Mouse (Mus musculus) kidney, adult 2 months (tissue): Measurements from ENCODE around the gene Slc16a14. TPM values are rescaled to one million over a fixed set of nuclear protein-coding genes. Genes with fewer than 3 reads are reported as not detected.

ENCODE experiments used
- DNase-seq: peaks from one replicate; pipeline ENCODE4 v3.0.0; 2021
- H3K27ac ChIP-seq: fragments of 200-500 bp; 2 replicates; pipeline ENCODE4 v1.5.1; 2012; ENCODE audit warnings: low read depth, low read length, control low read depth, inconsistent platforms; ENCODE audit not compliant: insufficient read depth
- H3K27me3 ChIP-seq: fragments of 200-500 bp; replicated peaks from 2 replicates; pipeline ENCODE4 v1.6.1; 2012; ENCODE audit warnings: mild to moderate bottlenecking, moderate library complexity, low read length, inconsistent platforms; ENCODE audit not compliant: control insufficient read depth, insufficient read depth
- H3K36me3 ChIP-seq: fragments of 200-500 bp; 2 replicates; pipeline ENCODE4 v1.6.1; 2012; ENCODE audit warnings: mild to moderate bottlenecking, moderate library complexity, low read length, inconsistent platforms; ENCODE audit not compliant: control insufficient read depth, insufficient read depth
- H3K4me1 ChIP-seq: fragments of 200-500 bp; 2 replicates; pipeline ENCODE4 v1.6.1; 2011; ENCODE audit warnings: low read length; ENCODE audit not compliant: control insufficient read depth, insufficient read depth
- H3K4me3 ChIP-seq: fragments of 200-500 bp; 2 replicates; pipeline ENCODE4 v1.5.1; 2011; ENCODE audit warnings: mild to moderate bottlenecking, low read depth, low read length, control low read depth; ENCODE audit not compliant: insufficient read depth
- CTCF ChIP-seq: fragments of 200-500 bp; conservative IDR thresholded peaks from 2 replicates; pipeline ENCODE4 v1.5.1; 2011; ENCODE audit warnings: low read depth, mild to moderate bottlenecking, control low read depth, low read length, moderate library complexity, mixed read lengths; ENCODE audit not compliant: insufficient read depth, insufficient read length
- POLR2A ChIP-seq: fragments of 200-500 bp; IDR thresholded peaks from one replicate; pipeline ENCODE4 v1.6.1; 2011; ENCODE audit warnings: low read depth, low read length, control low read depth
- WGBS: fragments of 180-500 bp; shearing (Covaris S2); methylation state at CpG from one replicate; pipeline ENCODE4 v1.1.7; 2018; 5-methylcytosine and 5-hydroxymethylcytosine counted together
- polyA plus RNA-seq: library from polyadenylated mRNA; depleted of rRNA; stranded (reverse); fragments of >200 nt; gene quantifications from 2 replicates; pipeline ENCODE4 v1.2.3, GENCODE M21; 2012

The Slc16a14 gene
- polyA plus RNA-seq, 1 experiment, result 31.2 TPM

DNA sequence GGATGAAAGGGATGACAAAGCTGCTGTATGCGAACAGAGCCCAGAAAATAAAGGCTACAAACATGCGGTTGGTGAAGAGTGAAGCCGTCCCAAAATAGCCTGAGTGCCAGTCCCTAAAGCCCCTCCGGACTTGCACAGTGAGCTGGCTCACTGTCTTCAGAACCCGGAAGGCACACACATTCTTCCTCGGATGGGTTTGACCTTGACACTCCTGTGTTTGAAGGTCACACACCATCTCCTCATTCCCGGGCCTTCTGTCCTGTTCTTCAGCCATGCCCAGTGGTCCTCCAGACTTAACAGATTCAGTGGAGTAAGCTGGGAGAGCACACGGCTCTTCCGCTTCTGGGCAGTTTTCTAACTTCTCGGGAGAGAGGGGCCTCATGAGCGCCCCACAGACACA, 22.4 kb downstream of the Slc16a14 start:
- no peak overlapping the region for H3K4me3 ChIP-seq
- no peaks in the 10 kb centered on the region for H3K4me1 ChIP-seq
- H3K27me3 ChIP-seq, result no peaks in the 10 kb centered on the region
- 92% methylated on average over 11 of the region's 11 CpGs for WGBS
- no peak overlapping the region for H3K27ac ChIP-seq
- H3K36me3 ChIP-seq, result peaks cover 2% of the 10 kb centered on the region; the same call in 1 of the 2 replicates
- DNase-seq, result no peak
- TF ChIP-seq POLR2A (no peak), CTCF (no peak)

DNA sequence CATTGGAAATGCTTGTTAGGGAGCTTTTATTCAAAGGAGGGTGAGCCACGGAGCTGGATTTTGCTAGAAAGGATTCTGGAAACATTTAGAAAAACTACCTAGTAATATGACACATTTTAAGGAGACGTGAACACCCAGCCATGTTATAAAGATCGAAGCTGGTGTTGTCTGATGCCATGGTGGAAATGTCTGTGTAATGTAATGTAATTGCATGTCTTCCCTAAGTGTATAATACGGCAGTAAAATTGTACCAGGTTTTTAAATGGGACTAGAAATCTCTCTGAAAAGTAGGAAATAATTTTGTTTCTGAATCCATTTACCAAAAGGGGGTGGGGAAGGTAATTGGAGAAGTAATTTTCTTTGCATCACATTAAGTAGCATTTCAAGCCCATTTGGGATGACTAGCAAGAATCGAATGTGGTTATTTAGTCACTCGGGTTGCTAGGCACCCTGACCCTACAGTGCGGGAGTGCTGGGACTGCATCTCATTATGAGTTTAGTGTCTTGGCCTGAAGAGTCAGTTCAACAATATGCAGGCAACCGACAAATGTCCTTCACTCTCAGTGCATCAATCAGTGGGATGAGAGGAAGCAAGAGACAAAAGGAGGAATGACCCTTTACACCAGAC, 24.6 kb downstream of the Slc16a14 start:
- no peak overlapping the region for H3K27ac ChIP-seq
- no peak overlapping the region for H3K4me3 ChIP-seq
- no peaks in the 10 kb centered on the region for H3K4me1 ChIP-seq
- TF ChIP-seq POLR2A (no peak), CTCF (no peak)
- 61% methylated on average over 8 of the region's 8 CpGs for WGBS
- no peaks in the 10 kb centered on the region; the same call in 1 of the 2 replicates for H3K36me3 ChIP-seq
- H3K27me3 ChIP-seq, result no peaks in the 10 kb centered on the region
- no peak for DNase-seq

DNA sequence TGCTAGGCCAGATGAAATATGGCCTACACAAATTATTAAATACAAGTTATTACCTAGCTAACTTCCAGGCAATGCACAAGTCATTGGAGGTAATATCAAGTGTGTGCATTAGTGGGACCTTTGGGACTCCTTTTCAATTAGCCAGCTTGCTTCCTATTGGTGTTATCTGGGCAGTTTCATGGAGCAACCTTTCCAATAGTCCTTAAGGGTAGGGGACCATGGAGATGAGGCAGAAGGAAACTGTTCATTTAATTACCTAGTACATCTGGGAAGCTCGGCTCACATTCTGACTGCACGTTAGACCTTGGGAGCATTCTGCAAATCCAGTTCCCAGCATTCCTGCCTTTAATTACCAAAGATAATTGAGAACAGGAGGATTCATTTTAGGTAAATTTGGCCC, 30.5 kb downstream of the Slc16a14 start:
- 95% methylated on average over 2 of the region's 2 CpGs for WGBS
- DNase-seq, result no peak
- Histone ChIP-seq H3K4me1 (no peaks in the 10 kb centered on the region), H3K27me3 (no peaks in the 10 kb centered on the region), H3K36me3 (no peaks in the 10 kb centered on the region), H3K4me3 (no peak overlapping the region), H3K27ac (no peak overlapping the region)
- TF ChIP-seq POLR2A (no peak), CTCF (no peak)

GRCm38 (mm10) chr1:84899156-84899555, 35.8 kb downstream of the Slc16a14 start:
- Histone ChIP-seq H3K27ac (no peak overlapping the region), H3K27me3 (no peaks in the 10 kb centered on the region), H3K4me3 (no peak overlapping the region), H3K36me3 (no peaks in the 10 kb centered on the region), H3K4me1 (no peaks in the 10 kb centered on the region)
- DNase-seq, result no peak
- no peak for TF ChIP-seq POLR2A
- no peak for TF ChIP-seq CTCF
- 91% methylated on average over 6 of the region's 6 CpGs for WGBS

DNA sequence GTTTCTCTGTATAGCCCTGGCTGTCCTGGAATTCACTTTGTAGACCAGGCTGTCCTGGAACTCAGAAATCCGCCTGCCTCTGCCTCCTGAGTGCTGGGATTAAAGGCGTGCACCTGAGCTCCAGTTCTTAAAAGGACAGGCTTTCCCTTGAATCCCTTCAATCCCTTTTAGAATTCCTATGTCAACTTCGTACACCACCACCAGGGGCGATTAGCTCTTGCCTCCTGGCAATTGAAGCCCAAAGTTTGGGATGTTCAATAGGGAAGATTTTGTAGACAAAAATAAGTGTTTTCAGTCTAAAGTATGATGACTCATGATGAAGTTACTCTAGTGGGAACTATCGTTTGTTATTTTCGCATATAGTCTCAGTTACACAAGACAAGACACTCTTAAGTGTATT, 37.6 kb downstream of the Slc16a14 start:
- no peaks in the 10 kb centered on the region for H3K4me1 ChIP-seq
- DNase-seq, result no peak
- H3K27me3 ChIP-seq, result no peaks in the 10 kb centered on the region
- 87% methylated on average over 6 of the region's 6 CpGs for WGBS
- H3K36me3 ChIP-seq, result no peaks in the 10 kb centered on the region
- H3K27ac ChIP-seq, result no peak overlapping the region
- H3K4me3 ChIP-seq, result no peak overlapping the region
- TF ChIP-seq CTCF (no peak), POLR2A (no peak)

GRCm38 (mm10) chr1:84891746-84892145, 43.2 kb downstream of the Slc16a14 start:
- WGBS, result 83% methylated on average over 7 of the region's 9 CpGs
- Histone ChIP-seq H3K4me3 (no peak overlapping the region), H3K4me1 (no peaks in the 10 kb centered on the region), H3K27ac (no peak overlapping the region), H3K36me3 (no peaks in the 10 kb centered on the region), H3K27me3 (no peaks in the 10 kb centered on the region)
- no peak for TF ChIP-seq POLR2A
- TF ChIP-seq CTCF, result no peak
- DNase-seq, result no peak

- Histone ChIP-seq H3K27me3 (no peaks in the 10 kb centered on the region), H3K4me1 (no peaks in the 10 kb centered on the region), H3K4me3 (no peak overlapping the region), H3K27ac (no peak overlapping the region), H3K36me3 (no peaks in the 10 kb centered on the region)
- TF ChIP-seq POLR2A (no peak), CTCF (no peak)
- DNase-seq, result no peak
- 84% methylated on average over 7 of the region's 7 CpGs for WGBS
Observed at GRCm38 (mm10) chr1:84890503-84890902, 44.4 kb downstream of the Slc16a14 start.

DNA sequence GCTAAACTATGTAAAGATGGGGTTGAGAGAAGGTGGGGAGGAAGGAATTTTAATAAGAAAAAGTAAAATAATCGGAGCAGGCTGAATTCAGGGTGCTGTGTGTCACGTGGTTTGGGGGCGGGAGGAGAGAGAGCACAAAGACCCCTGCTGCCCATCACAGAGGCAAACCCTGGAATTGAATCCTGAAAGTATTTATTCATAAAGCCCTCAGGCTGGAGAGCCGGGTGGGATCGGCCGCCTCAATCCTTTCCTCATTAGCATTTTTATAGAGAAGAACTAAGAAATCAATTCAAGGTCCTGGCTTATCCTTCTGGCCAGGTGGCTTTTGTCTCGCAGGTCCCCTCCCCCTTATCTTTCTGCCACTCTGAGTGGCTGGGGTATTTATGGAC, 44.9 kb downstream of the Slc16a14 start:
- no peaks in the 10 kb centered on the region for H3K36me3 ChIP-seq
- no peak overlapping the region for H3K4me3 ChIP-seq
- H3K27me3 ChIP-seq, result no peaks in the 10 kb centered on the region
- no peak for TF ChIP-seq POLR2A
- no peak for TF ChIP-seq CTCF
- H3K4me1 ChIP-seq, result no peaks in the 10 kb centered on the region
- WGBS, result 54% methylated on average over 7 of the region's 7 CpGs
- DNase-seq, result no peak
- H3K27ac ChIP-seq, result no peak overlapping the region
